Mouse (Mus musculus): Measurements from ENCODE around the gene 2310034G01Rik.

Gene 2310034G01Rik

GRCm38 (mm10) chr19:46350168-46350932 is at the start of gene 2310034G01Rik:
Gene 2310034G01Rik (minus strand): TSS chr19:46350302.
- no peak for DNase-seq

GRCm38 (mm10) chr19:46399886-46400285 is 49.8 kb upstream of the 2310034G01Rik start:
- peak; percentile 49 to 67 for DNase-seq

- peak; percentile 39 to 71 for DNase-seq
These were observed 49.3 kb upstream of the 2310034G01Rik start for GRCm38 (mm10) chr19:46399372-46399771.

GRCm38 (mm10) chr19:46398401-46398800 is 48.3 kb upstream of the 2310034G01Rik start:
- DNase-seq = no peak

GRCm38 (mm10) chr19:46397436-46398001 is 47.4 kb upstream of the 2310034G01Rik start:
- DNase-seq = peak; percentile 30 to 54

GRCm38 (mm10) chr19:46396686-46397435 is 46.8 kb upstream of the 2310034G01Rik start, which contains the start of gene Sufu:
Gene Sufu (plus strand): TSS chr19:46396896.
- DNase-seq = peak; percentile 98 to 99

- DNase-seq = no peak
These were observed 46.0 kb upstream of the 2310034G01Rik start for GRCm38 (mm10) chr19:46396109-46396508.

- peak; percentile 98 to 99 for DNase-seq
These were observed 45.3 kb upstream of the 2310034G01Rik start, which contains the start of gene Actr1a for GRCm38 (mm10) chr19:46395109-46396009. Gene Actr1a (minus strand): TSS chr19:46395748.

- DNase-seq = no peak
These were observed 44.6 kb upstream of the 2310034G01Rik start for GRCm38 (mm10) chr19:46394712-46395108.

GRCm38 (mm10) chr19:46392018-46392417 is 41.9 kb upstream of the 2310034G01Rik start:
- peak in 1 of 2 experiments; percentile 68 for DNase-seq

- DNase-seq = peak in 1 of 2 experiments; percentile 35
These were observed 39.8 kb upstream of the 2310034G01Rik start for GRCm38 (mm10) chr19:46389872-46390271.

- peak; percentile 52 to 85 for DNase-seq
These were observed 32.2 kb upstream of the 2310034G01Rik start for GRCm38 (mm10) chr19:46382275-46382674.

- no peak for DNase-seq
These were observed 25.8 kb upstream of the 2310034G01Rik start for GRCm38 (mm10) chr19:46375891-46376290.

GRCm38 (mm10) chr19:46375489-46375888 is 25.4 kb upstream of the 2310034G01Rik start:
- DNase-seq = no peak

- DNase-seq = no peak
These were observed 24.5 kb upstream of the 2310034G01Rik start for GRCm38 (mm10) chr19:46374477-46375088.

- DNase-seq = peak; percentile 74 to 82
These were observed 19.1 kb upstream of the 2310034G01Rik start for GRCm38 (mm10) chr19:46369204-46369603.

- no peak for DNase-seq
These were observed 17.9 kb upstream of the 2310034G01Rik start for GRCm38 (mm10) chr19:46367798-46368590.

- DNase-seq = no peak
These were observed 13.3 kb upstream of the 2310034G01Rik start for GRCm38 (mm10) chr19:46363294-46364009.

GRCm38 (mm10) chr19:46362104-46362503 is 12.0 kb upstream of the 2310034G01Rik start:
- no peak for DNase-seq

GRCm38 (mm10) chr19:46358381-46358780 is 8.3 kb upstream of the 2310034G01Rik start:
- DNase-seq = no peak
